26 mouse cellular contexts compared by ENCODE assay signal in the genomic region with DNA sequence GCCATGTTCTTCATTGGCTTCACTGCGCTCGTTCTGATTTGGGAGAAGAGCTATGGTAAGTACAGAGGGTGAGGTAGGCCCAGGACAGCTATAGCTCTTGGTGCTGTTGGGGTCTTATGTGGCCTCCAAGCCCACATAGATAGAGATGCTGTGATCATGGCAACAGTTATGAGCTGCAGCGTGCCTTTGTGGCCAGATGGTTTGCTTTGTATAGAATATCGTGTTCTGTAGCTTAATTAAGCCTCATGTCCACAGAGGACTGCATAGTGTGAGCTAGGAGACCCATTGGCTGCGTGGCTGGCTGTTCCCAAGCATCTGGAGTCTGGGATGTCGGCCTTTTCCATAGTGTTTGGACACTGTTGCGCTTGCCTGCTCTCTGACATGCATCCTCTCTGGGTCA. TPM values are rescaled to one million over a fixed set of nuclear protein-coding genes. Genes with fewer than 3 reads are reported as not detected.
"Had no signal": no experiment of that assay in that cellular context is flagged by ENCODE, and none has a peak within 500 bp of the region (broad histone marks: within the 10 kb centered on the region; RNA-seq: fewer than 3 reads in every experiment).

No protein-coding gene starts in this region.

- H3K9me3 ChIP-seq: kidney, embryonic 15.5 days; limb, embryonic 12.5 days; limb, embryonic 15.5 days; megakaryocyte, embryonic 14.5 days; midbrain, embryonic 10.5 days; midbrain, embryonic 13.5 days; neural tube, embryonic 13.5 days had no signal

- H3K27ac ChIP-seq: kidney, embryonic 15.5 days; limb, embryonic 12.5 days; limb, embryonic 15.5 days; liver, embryonic 14.5 days; macrophage; midbrain, embryonic 10.5 days; midbrain, embryonic 13.5 days; neural tube, embryonic 13.5 days; stomach, postnatal 0 days had no signal

- H3K9ac ChIP-seq: kidney, embryonic 15.5 days; limb, embryonic 12.5 days; limb, embryonic 15.5 days; liver, embryonic 14.5 days; liver, postnatal 0 days; lung, embryonic 14.5 days; midbrain, embryonic 13.5 days; neural tube, embryonic 13.5 days had no signal

- DNase-seq: kidney, adult 8-10 months; kidney, postnatal 10 days; kidney, postnatal 36 days; layer of hippocampus, postnatal 36 days; left cerebral cortex, postnatal 4 days; liver, postnatal 0 days; lung, embryonic 14.5 days; retina, postnatal 1 day; right cerebral cortex, postnatal 4 days; thymus, adult 2 months; thymus, postnatal 14 days; thymus, postnatal 4 days had no signal

- ATAC-seq: liver, postnatal 0 days; lung, postnatal 0 days; midbrain, embryonic 13.5 days; midbrain, embryonic 16.5 days had no signal

- H3K4me3 ChIP-seq: kidney, embryonic 15.5 days; limb, embryonic 12.5 days; limb, embryonic 15.5 days; megakaryocyte, embryonic 14.5 days; midbrain, embryonic 10.5 days; midbrain, embryonic 13.5 days; myocyte; neural tube, embryonic 13.5 days had no signal

- H3K27me3 ChIP-seq: kidney, embryonic 15.5 days; limb, embryonic 12.5 days; limb, embryonic 15.5 days; megakaryocyte, embryonic 14.5 days; midbrain, embryonic 13.5 days; neural tube, embryonic 13.5 days had no signal

- H3K4me2 ChIP-seq: kidney, embryonic 15.5 days; limb, embryonic 12.5 days; limb, embryonic 15.5 days; liver, embryonic 11.5 days; lung, embryonic 14.5 days; midbrain, embryonic 13.5 days; neural tube, embryonic 13.5 days had no signal

RNA-seq across cellular contexts. Expression of gene Gm27021, which starts 5.4 kb away (rescaled TPM):
- polyA plus RNA-seq: macrophage had no signal
